Mouse (Mus musculus): Measurements from ENCODE around the gene Clca3b. TPM values are rescaled to one million over a fixed set of nuclear protein-coding genes. Genes with fewer than 3 reads are reported as not detected.
"Not testable (repeated sequence)": the region's sequence is repeated elsewhere in the genome, so short reads cannot be mapped to it uniquely, and the experiment has no call there.

The Clca3b gene
- polyA plus RNA-seq (2014; fragmentation: Nextera tagmentation; extraction: Ambion mirVana) = not detected in 2 replicates

DNA sequence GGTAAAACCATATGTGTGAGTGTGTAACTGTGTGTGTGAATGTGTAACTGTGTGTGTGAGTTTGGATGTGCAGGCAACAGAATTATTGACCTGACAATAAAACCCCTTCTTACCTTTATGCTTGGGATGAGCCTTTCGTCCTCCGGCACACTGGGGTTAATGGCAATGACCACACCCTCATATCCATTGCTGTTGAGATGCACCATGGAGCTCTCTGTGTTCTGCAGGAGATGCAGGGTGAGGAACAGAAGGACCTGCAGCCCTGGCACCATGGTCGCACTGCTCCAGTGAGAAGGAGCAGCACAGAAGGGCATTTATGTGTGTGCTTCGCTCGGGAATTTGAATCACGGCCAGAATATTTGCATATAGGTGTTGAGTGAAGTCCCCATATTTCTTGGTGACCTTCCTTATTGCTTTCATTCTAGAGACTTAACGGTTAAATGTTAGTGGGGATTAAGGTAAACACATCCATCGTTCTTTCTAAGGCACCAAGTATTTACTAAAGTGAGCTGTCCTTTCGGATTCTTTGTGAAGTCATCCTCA lies at the start of gene Clca3b:
Gene Clca3b, minus strand, starts transcription at position 344 of the 543 bp plus-strand sequence.
- not testable (repeated sequence) for H3K27ac ChIP-seq (ENCODE audit: low read depth, low read length); H3K9me3 ChIP-seq (replicated peaks; ENCODE audit: control insufficient read depth, low read length); H3K4me1 ChIP-seq (ENCODE audit: control insufficient read depth, insufficient read depth, low read length); H3K36me3 ChIP-seq (ENCODE audit: control insufficient read depth, insufficient read depth, low read length); H3K27me3 ChIP-seq (ENCODE audit: control insufficient read depth, insufficient read depth, low read length); H3K4me2 ChIP-seq; ATAC-seq (replicated peaks; ENCODE audit: insufficient number of reproducible peaks, low FRiP score, low TSS enrichment); H3K9ac ChIP-seq (ENCODE audit: low read depth, low read length); H3K4me3 ChIP-seq (ENCODE audit: low read depth, low read length)
- 81% methylated on average over 9 of the region's 9 CpGs for WGBS (ENCODE audit: insufficient replicate concordance)

DNA sequence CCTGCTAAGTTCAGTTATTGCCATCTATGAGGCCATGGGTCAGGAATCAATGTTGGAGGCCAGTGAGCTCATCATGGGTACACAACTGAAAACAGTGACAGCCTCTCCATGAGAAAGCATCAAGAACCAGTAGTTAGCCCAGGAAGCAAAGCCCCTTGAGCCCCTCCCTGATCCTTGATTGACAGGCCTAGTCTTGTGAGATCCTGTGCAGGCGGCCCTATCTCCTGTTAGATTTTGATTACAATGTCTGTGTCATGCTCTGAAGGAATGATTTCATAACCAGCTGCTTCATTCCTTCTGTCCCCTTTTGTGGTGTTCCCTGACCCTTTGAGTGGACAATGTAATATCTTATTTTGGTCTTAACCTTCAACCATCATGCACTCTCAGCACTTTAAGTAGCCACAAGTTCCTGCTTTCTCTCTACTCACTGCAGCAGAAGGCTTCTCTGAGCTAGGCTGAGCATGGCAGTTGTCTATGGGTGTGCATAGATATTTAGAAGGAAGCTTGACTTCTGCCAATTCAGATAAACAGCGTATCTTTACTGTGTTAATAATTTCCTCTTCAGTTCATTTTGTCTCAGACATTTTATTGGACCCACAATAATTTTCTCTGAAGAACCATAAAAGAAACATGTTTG lies 48.0 kb upstream of the Clca3b start:
- Histone ChIP-seq H3K27ac (ENCODE audit: low read depth, low read length) (no peak overlapping the region), H3K4me1 (ENCODE audit: control insufficient read depth, insufficient read depth, low read length) (no peaks in the 10 kb centered on the region), H3K9me3 (replicated peaks; ENCODE audit: control insufficient read depth, low read length) (peaks cover 2% of the 10 kb centered on the region; the same call in 1 of the 2 replicates), H3K4me3 (ENCODE audit: low read depth, low read length) (no peak overlapping the region), H3K27me3 (ENCODE audit: control insufficient read depth, insufficient read depth, low read length) (no peaks in the 10 kb centered on the region), H3K36me3 (ENCODE audit: control insufficient read depth, insufficient read depth, low read length) (no peaks in the 10 kb centered on the region), H3K9ac (ENCODE audit: low read depth, low read length) (no peak overlapping the region), H3K4me2 (no peak overlapping the region)
- ATAC-seq (replicated peaks; ENCODE audit: insufficient number of reproducible peaks, low FRiP score, low TSS enrichment) = 0 out of 2 replicates have a peak, but pooled peaks have one; percentile 35
- 69% methylated on average over 2 of the region's 2 CpGs for WGBS (ENCODE audit: insufficient replicate concordance)

DNA sequence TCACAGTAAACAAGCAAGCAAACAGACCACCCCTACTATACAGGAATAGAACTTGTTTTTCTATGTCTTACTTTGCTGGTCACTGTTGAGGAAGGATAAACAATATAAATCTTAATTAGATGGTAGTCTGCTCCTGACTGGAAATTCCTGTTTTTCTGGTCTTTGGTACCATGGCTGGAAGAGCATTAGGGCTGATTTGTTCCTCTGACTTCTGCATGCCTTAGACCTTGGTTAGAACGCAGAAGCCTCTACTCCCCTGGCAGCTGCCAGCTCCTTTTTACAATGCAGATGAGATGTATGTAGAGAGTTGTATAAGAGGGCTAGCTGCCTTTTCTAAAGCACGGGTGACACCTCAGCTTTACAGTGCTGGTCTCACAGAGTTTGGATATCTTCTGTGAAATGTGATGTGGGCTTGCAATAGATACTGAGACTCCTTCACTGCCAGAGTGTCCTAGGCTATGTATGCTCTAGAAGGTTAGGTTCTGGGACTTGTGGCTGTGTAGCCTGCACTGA lies 41.1 kb upstream of the Clca3b start:
- Histone ChIP-seq H3K4me2 (no peak overlapping the region), H3K27ac (ENCODE audit: low read depth, low read length) (no peak overlapping the region), H3K4me3 (ENCODE audit: low read depth, low read length) (no peak overlapping the region), H3K4me1 (ENCODE audit: control insufficient read depth, insufficient read depth, low read length) (no peaks in the 10 kb centered on the region), H3K27me3 (ENCODE audit: control insufficient read depth, insufficient read depth, low read length) (no peaks in the 10 kb centered on the region), H3K36me3 (ENCODE audit: control insufficient read depth, insufficient read depth, low read length) (no peaks in the 10 kb centered on the region), H3K9ac (ENCODE audit: low read depth, low read length) (no peak overlapping the region), H3K9me3 (replicated peaks; ENCODE audit: control insufficient read depth, low read length) (peaks cover 2% of the 10 kb centered on the region; the same call in 1 of the 2 replicates)
- WGBS (ENCODE audit: insufficient replicate concordance) = 59% methylated on average over 2 of the region's 2 CpGs
- no peak for ATAC-seq (replicated peaks; ENCODE audit: insufficient number of reproducible peaks, low FRiP score, low TSS enrichment)

DNA sequence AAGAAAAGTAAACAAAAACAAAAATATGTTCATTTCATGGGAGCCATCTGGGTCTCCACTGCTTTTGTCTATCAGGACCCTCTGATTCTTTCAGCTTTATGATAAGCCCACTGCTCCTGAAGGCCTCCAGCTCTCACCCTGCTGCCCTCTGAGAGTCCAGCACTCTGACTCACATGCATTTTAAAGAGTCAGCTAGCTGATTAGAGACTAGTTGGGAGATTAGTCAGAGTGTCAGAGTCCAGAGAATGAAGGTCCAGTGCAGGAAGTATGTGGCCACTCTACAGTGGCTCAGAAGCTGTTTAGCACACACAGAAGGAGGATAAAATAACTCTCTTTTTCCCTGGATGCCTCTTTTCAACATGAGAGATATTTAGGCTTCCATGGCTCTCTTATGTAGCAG lies 37.8 kb upstream of the Clca3b start:
- no peaks in the 10 kb centered on the region for H3K9me3 ChIP-seq (replicated peaks; ENCODE audit: control insufficient read depth, low read length)
- no peaks in the 10 kb centered on the region for H3K27me3 ChIP-seq (ENCODE audit: control insufficient read depth, insufficient read depth, low read length)
- ATAC-seq (replicated peaks; ENCODE audit: insufficient number of reproducible peaks, low FRiP score, low TSS enrichment) = no peak
- no peak overlapping the region for H3K9ac ChIP-seq (ENCODE audit: low read depth, low read length)
- H3K4me1 ChIP-seq (ENCODE audit: control insufficient read depth, insufficient read depth, low read length) = no peaks in the 10 kb centered on the region
- no peak overlapping the region for H3K4me2 ChIP-seq
- H3K4me3 ChIP-seq (ENCODE audit: low read depth, low read length) = no peak overlapping the region
- no peaks in the 10 kb centered on the region for H3K36me3 ChIP-seq (ENCODE audit: control insufficient read depth, insufficient read depth, low read length)
- no peak overlapping the region for H3K27ac ChIP-seq (ENCODE audit: low read depth, low read length)

DNA sequence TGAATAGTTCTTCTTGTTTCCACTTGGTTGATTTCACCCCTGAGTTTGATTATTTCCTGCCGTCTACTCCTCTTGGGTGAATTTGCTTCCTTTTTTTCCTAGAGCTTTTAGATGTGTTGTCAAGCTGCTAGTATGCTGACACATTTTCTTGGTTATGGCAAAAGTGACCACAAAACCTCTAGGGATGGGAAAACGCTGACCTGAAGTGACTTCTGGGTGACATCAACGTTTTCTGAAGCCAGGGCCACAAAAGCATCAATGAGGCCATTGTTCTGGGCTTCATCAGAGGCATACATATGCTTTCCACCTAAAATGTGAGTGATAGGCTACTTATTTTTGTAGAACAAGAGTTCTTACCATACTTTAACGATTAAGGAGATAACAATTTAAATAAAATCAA lies 22.9 kb upstream of the Clca3b start:
- H3K9me3 ChIP-seq (replicated peaks; ENCODE audit: control insufficient read depth, low read length); H3K27ac ChIP-seq (ENCODE audit: low read depth, low read length); H3K4me1 ChIP-seq (ENCODE audit: control insufficient read depth, insufficient read depth, low read length); H3K27me3 ChIP-seq (ENCODE audit: control insufficient read depth, insufficient read depth, low read length); H3K4me3 ChIP-seq (ENCODE audit: low read depth, low read length); ATAC-seq (replicated peaks; ENCODE audit: insufficient number of reproducible peaks, low FRiP score, low TSS enrichment); H3K4me2 ChIP-seq; H3K9ac ChIP-seq (ENCODE audit: low read depth, low read length); H3K36me3 ChIP-seq (ENCODE audit: control insufficient read depth, insufficient read depth, low read length): not testable (repeated sequence)
- 61% methylated on average over 4 of the region's 4 CpGs for WGBS (ENCODE audit: insufficient replicate concordance)

DNA sequence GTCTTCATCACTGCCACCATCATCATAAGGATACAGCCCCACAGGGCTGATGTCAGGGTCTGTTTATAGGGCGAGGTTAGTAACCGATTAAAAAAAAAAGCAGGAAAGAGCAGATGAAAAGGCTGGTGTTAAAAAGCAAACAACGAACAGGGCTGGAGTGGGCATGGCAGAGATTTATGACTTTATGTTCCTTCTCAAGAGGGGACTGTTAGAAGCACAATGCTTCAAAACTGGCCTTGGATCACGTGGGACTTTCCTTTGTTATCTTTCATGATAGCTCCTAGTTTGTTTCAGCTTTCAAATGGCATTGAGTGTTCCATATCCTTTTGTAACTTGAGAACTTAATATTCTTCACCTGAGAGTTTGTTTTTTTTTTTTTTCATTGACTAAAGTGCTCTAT lies 427 bp upstream of the Clca3b start:
- no peaks in the 10 kb centered on the region for H3K4me1 ChIP-seq (ENCODE audit: control insufficient read depth, insufficient read depth, low read length)
- WGBS (ENCODE audit: insufficient replicate concordance) = 61% methylated on average over 4 of the region's 4 CpGs
- no peak overlapping the region for H3K4me2 ChIP-seq
- no peak overlapping the region for H3K9ac ChIP-seq (ENCODE audit: low read depth, low read length)
- H3K36me3 ChIP-seq (ENCODE audit: control insufficient read depth, insufficient read depth, low read length) = no peaks in the 10 kb centered on the region
- no peak overlapping the region for H3K27ac ChIP-seq (ENCODE audit: low read depth, low read length)
- H3K27me3 ChIP-seq (ENCODE audit: control insufficient read depth, insufficient read depth, low read length) = no peaks in the 10 kb centered on the region
- H3K9me3 ChIP-seq (replicated peaks; ENCODE audit: control insufficient read depth, low read length) = no peaks in the 10 kb centered on the region
- no peak overlapping the region for H3K4me3 ChIP-seq (ENCODE audit: low read depth, low read length)
- no peak for ATAC-seq (replicated peaks; ENCODE audit: insufficient number of reproducible peaks, low FRiP score, low TSS enrichment)

DNA sequence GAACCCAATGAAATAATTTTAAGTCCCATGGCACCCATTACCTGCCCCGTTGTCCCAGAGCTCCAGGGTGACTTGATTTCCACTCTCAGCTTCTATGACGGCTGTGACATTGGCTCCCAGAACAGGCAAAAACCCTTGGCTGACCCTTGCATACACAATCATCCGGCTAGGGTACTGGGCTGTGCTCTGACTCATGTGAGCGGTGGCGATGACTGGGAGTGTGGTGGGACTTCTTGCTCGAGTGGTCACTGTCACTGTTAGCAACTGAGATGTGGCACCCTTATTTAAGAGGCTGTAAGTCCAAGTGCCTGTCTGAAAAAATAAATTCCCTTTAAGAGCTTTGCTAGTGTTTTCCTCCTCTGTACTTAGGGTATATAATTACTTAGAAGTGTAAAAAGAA lies 21.9 kb downstream of the Clca3b start:
- no peaks in the 10 kb centered on the region for H3K36me3 ChIP-seq (ENCODE audit: control insufficient read depth, insufficient read depth, low read length)
- H3K4me2 ChIP-seq = no peak overlapping the region
- H3K27me3 ChIP-seq (ENCODE audit: control insufficient read depth, insufficient read depth, low read length) = no peaks in the 10 kb centered on the region
- no peak for ATAC-seq (replicated peaks; ENCODE audit: insufficient number of reproducible peaks, low FRiP score, low TSS enrichment)
- no peaks in the 10 kb centered on the region for H3K9me3 ChIP-seq (replicated peaks; ENCODE audit: control insufficient read depth, low read length)
- WGBS (ENCODE audit: insufficient replicate concordance) = 83% methylated on average over 6 of the region's 6 CpGs
- H3K27ac ChIP-seq (ENCODE audit: low read depth, low read length) = no peak overlapping the region
- H3K4me1 ChIP-seq (ENCODE audit: control insufficient read depth, insufficient read depth, low read length) = no peaks in the 10 kb centered on the region
- no peak overlapping the region for H3K9ac ChIP-seq (ENCODE audit: low read depth, low read length)
- H3K4me3 ChIP-seq (ENCODE audit: low read depth, low read length) = no peak overlapping the region

DNA sequence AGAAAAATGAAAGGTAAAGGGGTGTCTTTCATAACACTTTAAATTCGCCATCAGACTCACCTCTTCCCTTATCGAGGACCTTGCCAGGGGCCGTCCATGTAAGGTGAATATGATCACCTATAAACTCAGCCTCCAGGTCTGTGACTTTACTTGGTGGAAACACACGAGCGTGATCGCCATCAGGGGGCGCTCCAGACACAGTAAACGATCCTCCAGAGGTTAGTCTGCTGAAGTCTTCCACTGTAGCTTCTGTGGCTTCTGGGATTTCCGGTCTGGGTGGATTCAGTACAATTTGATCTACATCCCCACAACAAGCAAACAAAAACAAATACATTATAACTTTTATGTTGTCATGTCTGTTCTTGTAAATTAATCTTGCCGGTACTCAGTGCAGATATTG lies 24.0 kb downstream of the Clca3b start:
- Histone ChIP-seq H3K4me3 (ENCODE audit: low read depth, low read length) (no peak overlapping the region), H3K9me3 (replicated peaks; ENCODE audit: control insufficient read depth, low read length) (no peaks in the 10 kb centered on the region), H3K4me2 (no peak overlapping the region), H3K9ac (ENCODE audit: low read depth, low read length) (no peak overlapping the region), H3K27me3 (ENCODE audit: control insufficient read depth, insufficient read depth, low read length) (no peaks in the 10 kb centered on the region), H3K36me3 (ENCODE audit: control insufficient read depth, insufficient read depth, low read length) (no peaks in the 10 kb centered on the region), H3K4me1 (ENCODE audit: control insufficient read depth, insufficient read depth, low read length) (no peaks in the 10 kb centered on the region), H3K27ac (ENCODE audit: low read depth, low read length) (no peak overlapping the region)
- WGBS (ENCODE audit: insufficient replicate concordance) = 16% methylated on average over 10 of the region's 10 CpGs
- ATAC-seq (replicated peaks; ENCODE audit: insufficient number of reproducible peaks, low FRiP score, low TSS enrichment) = no peak

DNA sequence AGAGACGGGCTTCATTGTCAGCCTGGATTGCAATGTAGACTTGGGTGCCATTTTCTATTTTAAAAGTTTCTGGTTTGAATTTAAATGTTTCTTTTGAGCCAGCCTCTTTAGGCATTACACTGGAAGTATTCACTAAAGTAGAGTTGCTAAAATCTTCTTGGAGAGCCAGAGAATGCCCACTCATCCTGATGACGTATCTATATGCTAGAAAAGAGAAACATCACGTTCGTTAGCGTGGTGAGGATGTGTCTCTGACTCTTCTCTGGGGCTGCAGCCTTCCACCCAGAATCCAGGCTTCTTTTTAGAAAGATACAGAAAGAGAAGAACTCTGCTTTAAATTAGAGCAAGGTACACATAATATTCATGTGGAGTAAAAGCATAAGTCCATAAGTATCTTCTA lies 25.8 kb downstream of the Clca3b start:
- no peaks in the 10 kb centered on the region for H3K9me3 ChIP-seq (replicated peaks; ENCODE audit: control insufficient read depth, low read length)
- H3K4me1 ChIP-seq (ENCODE audit: control insufficient read depth, insufficient read depth, low read length) = no peaks in the 10 kb centered on the region
- no peak for ATAC-seq (replicated peaks; ENCODE audit: insufficient number of reproducible peaks, low FRiP score, low TSS enrichment)
- no peak overlapping the region for H3K27ac ChIP-seq (ENCODE audit: low read depth, low read length)
- H3K27me3 ChIP-seq (ENCODE audit: control insufficient read depth, insufficient read depth, low read length) = no peaks in the 10 kb centered on the region
- no peaks in the 10 kb centered on the region for H3K36me3 ChIP-seq (ENCODE audit: control insufficient read depth, insufficient read depth, low read length)
- no peak overlapping the region for H3K4me3 ChIP-seq (ENCODE audit: low read depth, low read length)
- H3K9ac ChIP-seq (ENCODE audit: low read depth, low read length) = no peak overlapping the region
- no peak overlapping the region for H3K4me2 ChIP-seq
- WGBS (ENCODE audit: insufficient replicate concordance) = 71% methylated on average over 5 of the region's 5 CpGs
